ENCODE assay signal across 16 mouse cellular contexts in genomic region chr16:43710134-43710475, GRCm38 (mm10). TPM values are rescaled to one million over a fixed set of nuclear protein-coding genes. Genes with fewer than 3 reads are reported as not detected.
DNase-seq lines count a peak whose midpoint lies in the region; ATAC-seq and TF ChIP-seq lines count a peak whose summit lies in the region.
"Had no signal": no experiment of that assay in that cellular context is flagged by ENCODE, and none has a peak within 500 bp of the region (broad histone marks: within the 10 kb centered on the region; RNA-seq: fewer than 3 reads in every experiment).

No protein-coding gene starts in this region.

- no peaks in the 10 kb centered on the region for H3K27me3 ChIP-seq in heart, adult 2 months (ENCODE audit: control insufficient read depth, insufficient read depth, low read length)
- H3K27me3 ChIP-seq in heart, embryonic 12.5 days (replicated peaks) = 0 out of 2 replicates have a peak, but pooled peaks cover 5% of the 10 kb centered on the region
- H3K27me3 ChIP-seq in lung, embryonic 14.5 days (ENCODE audit: insufficient read depth, low read length) = no peaks in the 10 kb centered on the region
- H3K27me3 ChIP-seq in midbrain, embryonic 15.5 days (replicated peaks) = no peaks in the 10 kb centered on the region
- H3K27me3 ChIP-seq in intestine, embryonic 15.5 days (replicated peaks) = no peaks in the 10 kb centered on the region
- H3K27me3 ChIP-seq: limb, embryonic 12.5 days had no signal

- peak overlapping the region; percentile 40 for H3K27ac ChIP-seq in heart, adult 2 months
- H3K27ac ChIP-seq in heart, embryonic 12.5 days (ENCODE audit: poor library complexity, severe bottlenecking) = no peak overlapping the region
- no peak overlapping the region for H3K27ac ChIP-seq in lung, embryonic 14.5 days (ENCODE audit: low read depth)
- H3K27ac ChIP-seq in brown adipose tissue, adult 24 weeks (replicated peaks; ENCODE audit: low read depth, low read length) = no peak overlapping the region
- H3K27ac ChIP-seq in midbrain, embryonic 15.5 days = peak overlapping the region; percentile 80; the same call in 1 of the 2 replicates
- no peak overlapping the region for H3K27ac ChIP-seq in intestine, embryonic 15.5 days
- H3K27ac ChIP-seq: limb, embryonic 12.5 days; macrophage had no signal

- H3K4me3 ChIP-seq in heart, adult 2 months = peak overlapping the region; percentile 21; the same call in 1 of the 2 replicates
- no peak overlapping the region for H3K4me3 ChIP-seq in heart, embryonic 12.5 days
- H3K4me3 ChIP-seq in lung, embryonic 14.5 days (ENCODE audit: low read depth, low read length) = no peak overlapping the region; the same call in 1 of the 2 replicates
- H3K4me3 ChIP-seq in brown adipose tissue, adult 24 weeks (ENCODE audit: insufficient read depth, low read depth, low read length) = peak overlapping the region; percentile 32; the same call in 1 of the 2 replicates
- no peak overlapping the region for H3K4me3 ChIP-seq in midbrain, embryonic 15.5 days
- no peak overlapping the region for H3K4me3 ChIP-seq in intestine, embryonic 15.5 days (replicated peaks)
- H3K4me3 ChIP-seq: limb, embryonic 12.5 days had no signal

- ATAC-seq in heart, embryonic 12.5 days (ENCODE audit: insufficient number of reproducible peaks, low FRiP score) = no peak
- no peak for ATAC-seq in lung, embryonic 14.5 days (ENCODE audit: insufficient read depth)
- peak; percentile 47 for ATAC-seq in midbrain, embryonic 15.5 days (replicated peaks)
- no peak for ATAC-seq in intestine, embryonic 15.5 days
- ATAC-seq: intestine, embryonic 16.5 days had no signal

- TF ChIP-seq CTCF in heart, adult 2 months (IDR thresholded peaks at IDR 0.05) = no peak
- no peak for TF ChIP-seq CTCF in lung, embryonic 14.5 days (IDR thresholded peaks at IDR 0.05; ENCODE audit: low read depth)

- H3K4me2 ChIP-seq in heart, embryonic 12.5 days = no peak overlapping the region
- peak overlapping the region; percentile 55 for H3K4me2 ChIP-seq in lung, embryonic 14.5 days
- peak overlapping the region; percentile 47; the same call in 1 of the 2 replicates for H3K4me2 ChIP-seq in midbrain, embryonic 15.5 days
- no peak overlapping the region for H3K4me2 ChIP-seq in intestine, embryonic 15.5 days (replicated peaks)
- H3K4me2 ChIP-seq: limb, embryonic 12.5 days had no signal

- H3K9me3 ChIP-seq in heart, embryonic 12.5 days (replicated peaks) = no peaks in the 10 kb centered on the region
- no peaks in the 10 kb centered on the region for H3K9me3 ChIP-seq in lung, embryonic 14.5 days (ENCODE audit: low read depth, low read length)
- no peaks in the 10 kb centered on the region for H3K9me3 ChIP-seq in midbrain, embryonic 15.5 days
- H3K9me3 ChIP-seq in intestine, embryonic 15.5 days = no peaks in the 10 kb centered on the region
- H3K9me3 ChIP-seq: limb, embryonic 12.5 days had no signal

- TF ChIP-seq EP300 in heart, adult 2 months (IDR thresholded peaks at IDR 0.05; ENCODE audit: insufficient read depth, low read depth, low read length) = no peak

- no peak overlapping the region for H3K9ac ChIP-seq in heart, adult 2 months (ENCODE audit: low read depth, low read length)
- no peak overlapping the region for H3K9ac ChIP-seq in heart, embryonic 12.5 days
- no peak overlapping the region for H3K9ac ChIP-seq in lung, embryonic 14.5 days
- H3K9ac ChIP-seq in midbrain, embryonic 15.5 days = no peak overlapping the region
- H3K9ac ChIP-seq in intestine, embryonic 15.5 days = no peak overlapping the region
- H3K9ac ChIP-seq: limb, embryonic 12.5 days had no signal

- WGBS in heart, adult 2 months = 41% methylated on average over 6 of the region's 6 CpGs
- 60% methylated on average over 6 of the region's 6 CpGs for WGBS in heart, embryonic 12.5 days
- WGBS in lung, embryonic 14.5 days = 41% methylated on average over 6 of the region's 6 CpGs
- 35% methylated on average over 6 of the region's 6 CpGs for WGBS in midbrain, embryonic 15.5 days
- 74% methylated on average over 6 of the region's 6 CpGs for WGBS in intestine, embryonic 15.5 days

- no peaks in the 10 kb centered on the region for H3K79me2 ChIP-seq in heart, adult 2 months (replicated peaks; ENCODE audit: control insufficient read depth, insufficient read depth, low read length)

- no peak for DNase-seq in heart, adult 2 months
- no peak for DNase-seq in lung, embryonic 14.5 days
- DNase-seq in lung, postnatal 14 days = no peak
- no peak for DNase-seq in adrenal gland, postnatal 14 days
- DNase-seq: adrenal gland, adult 8-10 months; cerebellum, adult 11-12 months; embryo, embryonic 11 days had no signal

- no peaks in the 10 kb centered on the region for H3K36me3 ChIP-seq in heart, adult 2 months (ENCODE audit: control insufficient read depth, insufficient read depth, low read length)
- H3K36me3 ChIP-seq in heart, embryonic 12.5 days = no peaks in the 10 kb centered on the region
- no peaks in the 10 kb centered on the region for H3K36me3 ChIP-seq in lung, embryonic 14.5 days (ENCODE audit: insufficient read depth)
- no peaks in the 10 kb centered on the region for H3K36me3 ChIP-seq in midbrain, embryonic 15.5 days (replicated peaks)
- no peaks in the 10 kb centered on the region for H3K36me3 ChIP-seq in intestine, embryonic 15.5 days
- H3K36me3 ChIP-seq: limb, embryonic 12.5 days had no signal

- intact Hi-C loops in heart, adult 2 months (cut with DNase I) = no loop called here

- no peak for TF ChIP-seq POLR2A in heart, adult 2 months (IDR thresholded peaks at IDR 0.05; ENCODE audit: insufficient read depth, low read depth, low read length)

- peaks cover 2% of the 10 kb centered on the region for H3K4me1 ChIP-seq in heart, adult 2 months (ENCODE audit: control insufficient read depth, insufficient read depth, low read length)
- H3K4me1 ChIP-seq in heart, embryonic 12.5 days (replicated peaks) = peaks cover 18% of the 10 kb centered on the region
- no peaks in the 10 kb centered on the region for H3K4me1 ChIP-seq in lung, embryonic 14.5 days (ENCODE audit: insufficient read depth)
- peaks cover 2% of the 10 kb centered on the region; the same call in 1 of the 2 replicates for H3K4me1 ChIP-seq in brown adipose tissue, adult 24 weeks (ENCODE audit: control insufficient read depth, insufficient read depth, insufficient read length, low read length)
- H3K4me1 ChIP-seq in midbrain, embryonic 15.5 days = peaks cover 24% of the 10 kb centered on the region
- H3K4me1 ChIP-seq in intestine, embryonic 15.5 days (replicated peaks) = no peaks in the 10 kb centered on the region
- H3K4me1 ChIP-seq: limb, embryonic 12.5 days had no signal

RNA-seq across cellular contexts. Expression of gene Drd3, which starts 43.7 kb away (rescaled TPM):
- not detected for total RNA-seq in heart, adult 2 months (2021)
- not detected in 2 replicates for polyA plus RNA-seq in heart, adult 2 months (2012; rRNA removed)
- not detected in 2 replicates for polyA plus RNA-seq in heart, embryonic 12.5 days (2016; fragmentation: Nextera tagmentation; extraction: Ambion mirVana)
- not detected in 2 replicates for polyA plus RNA-seq in lung, embryonic 14.5 days (2014; fragmentation: Nextera tagmentation; extraction: Ambion mirVana)
- polyA plus RNA-seq in brown adipose tissue, adult 24 weeks (2012; ENCODE audit: insufficient read depth, insufficient read length, missing spikeins) = not detected in 2 replicates
- polyA plus RNA-seq in midbrain, embryonic 15.5 days (2015; fragmentation: Nextera tagmentation; extraction: Ambion mirVana) = not detected in 2 replicates
- total RNA-seq in adrenal gland, postnatal 14 days (2021) = not detected in 2 replicates
- not detected in 2 replicates for polyA plus RNA-seq in intestine, embryonic 15.5 days (2015; fragmentation: Nextera tagmentation; extraction: Ambion mirVana)
- total RNA-seq: adrenal gland, adult 8-10 months; gastrocnemius, postnatal 4 days; neutrophil, adult 5-6 weeks had no signal
- polyA plus RNA-seq: intestine, embryonic 16.5 days; limb, embryonic 12.5 days; macrophage had no signal

RNA-seq across cellular contexts. Expression of gene Tigit, which starts 46.2 kb away (rescaled TPM):
- total RNA-seq in heart, adult 2 months (2021) = not detected
- polyA plus RNA-seq in heart, adult 2 months (2012; rRNA removed) = 0.20 TPM in 1 of 2 replicates, not detected in the other
- not detected in 2 replicates for polyA plus RNA-seq in heart, embryonic 12.5 days (2016; fragmentation: Nextera tagmentation; extraction: Ambion mirVana)
- not detected in 2 replicates for polyA plus RNA-seq in lung, embryonic 14.5 days (2014; fragmentation: Nextera tagmentation; extraction: Ambion mirVana)
- polyA plus RNA-seq in brown adipose tissue, adult 24 weeks (2012; ENCODE audit: insufficient read depth, insufficient read length, missing spikeins) = not detected in 2 replicates
- polyA plus RNA-seq in midbrain, embryonic 15.5 days (2015; fragmentation: Nextera tagmentation; extraction: Ambion mirVana) = not detected in 2 replicates
- 0.41 TPM in 1 of 2 replicates, not detected in the other for total RNA-seq in adrenal gland, postnatal 14 days (2021)
- not detected in 2 replicates for polyA plus RNA-seq in intestine, embryonic 15.5 days (2015; fragmentation: Nextera tagmentation; extraction: Ambion mirVana)
- total RNA-seq: gastrocnemius, postnatal 4 days; neutrophil, adult 5-6 weeks had no signal
- polyA plus RNA-seq: intestine, embryonic 16.5 days; limb, embryonic 12.5 days; macrophage had no signal

Comparison
In these comparisons a context has a peak if more than half of its experiments do, and no peak if none do; other contexts are left out.
1. H3K27ac ChIP-seq: peak in heart, adult 2 months (single experiment) and midbrain, embryonic 15.5 days (single experiment); none in heart, embryonic 12.5 days (single experiment), lung, embryonic 14.5 days (single experiment), brown adipose tissue, adult 24 weeks (single experiment) and intestine, embryonic 15.5 days (single experiment).
2. H3K4me3 ChIP-seq: peak in heart, adult 2 months (single experiment) and brown adipose tissue, adult 24 weeks (single experiment); none in heart, embryonic 12.5 days (single experiment), lung, embryonic 14.5 days (single experiment), midbrain, embryonic 15.5 days (single experiment) and intestine, embryonic 15.5 days (single experiment).
3. H3K4me2 ChIP-seq: peak in lung, embryonic 14.5 days (single experiment) and midbrain, embryonic 15.5 days (single experiment); none in heart, embryonic 12.5 days (single experiment) and intestine, embryonic 15.5 days (single experiment).